Mouse (Mus musculus): Measurements from ENCODE around the gene Cdk19. TPM values are rescaled to one million over a fixed set of nuclear protein-coding genes. Genes with fewer than 3 reads are reported as not detected.

The Cdk19 gene
- polyA plus RNA-seq, 1 experiment = not detected

DNA sequence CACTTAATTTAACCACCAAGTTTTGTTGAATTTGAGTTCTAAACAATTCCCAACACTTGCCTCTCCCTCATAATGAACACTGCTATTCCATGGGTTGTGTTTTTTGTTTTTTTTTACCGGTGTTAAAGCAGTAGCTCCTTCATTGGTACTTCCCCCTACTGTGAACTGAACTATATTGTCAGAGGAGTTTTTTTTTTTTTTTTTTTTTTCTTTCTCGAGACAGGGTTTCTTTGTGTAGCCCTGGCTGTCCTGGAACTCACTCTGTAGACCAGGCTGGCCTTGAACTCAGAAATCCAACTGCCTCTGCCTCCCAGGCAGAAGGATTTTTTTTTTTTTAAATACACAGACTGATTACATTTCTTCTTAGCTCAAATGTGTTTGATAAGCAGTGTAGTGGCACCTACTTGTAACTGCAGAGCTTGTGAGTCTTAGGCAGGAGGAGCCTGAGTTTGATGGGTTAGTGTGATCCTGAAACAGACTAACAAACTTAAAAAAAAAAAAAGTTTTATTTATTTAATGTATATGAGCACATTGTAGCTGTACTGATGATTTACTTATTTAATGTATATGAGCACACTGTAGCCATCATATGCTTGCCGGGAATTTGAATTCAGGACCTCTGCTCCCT is 7.5 kb downstream of the Cdk19 start:
- Histone ChIP-seq H3K27ac (ENCODE audit: insufficient read depth, low read depth, low read length) (no peak overlapping the region), H3K4me1 (ENCODE audit: control insufficient read depth, insufficient read depth, low read length) (no peaks in the 10 kb centered on the region), H3K4me3 (ENCODE audit: insufficient read depth, low read depth, low read length) (no peak overlapping the region)
- 69% methylated on average over 3 of the region's 3 CpGs for whole genome bisulfite sequencing
- TF ChIP-seq POLR2A (IDR thresholded peaks at IDR 0.05; ENCODE audit: insufficient read depth, low read depth, low read length) (no peak), CTCF (IDR thresholded peaks at IDR 0.05; ENCODE audit: insufficient read depth, low read depth, low read length) (no peak)

GRCm38 (mm10) chr10:40347461-40347954 is 8.1 kb downstream of the Cdk19 start:
- H3K4me3 ChIP-seq (ENCODE audit: insufficient read depth, low read depth, low read length) = no peak overlapping the region
- H3K4me1 ChIP-seq (ENCODE audit: control insufficient read depth, insufficient read depth, low read length) = no peaks in the 10 kb centered on the region
- WGBS = 59% methylated on average over 9 of the region's 9 CpGs
- no peak overlapping the region for H3K27ac ChIP-seq (ENCODE audit: insufficient read depth, low read depth, low read length)
- TF ChIP-seq CTCF (IDR thresholded peaks at IDR 0.05; ENCODE audit: insufficient read depth, low read depth, low read length) (no peak), POLR2A (IDR thresholded peaks at IDR 0.05; ENCODE audit: insufficient read depth, low read depth, low read length) (no peak)

DNA sequence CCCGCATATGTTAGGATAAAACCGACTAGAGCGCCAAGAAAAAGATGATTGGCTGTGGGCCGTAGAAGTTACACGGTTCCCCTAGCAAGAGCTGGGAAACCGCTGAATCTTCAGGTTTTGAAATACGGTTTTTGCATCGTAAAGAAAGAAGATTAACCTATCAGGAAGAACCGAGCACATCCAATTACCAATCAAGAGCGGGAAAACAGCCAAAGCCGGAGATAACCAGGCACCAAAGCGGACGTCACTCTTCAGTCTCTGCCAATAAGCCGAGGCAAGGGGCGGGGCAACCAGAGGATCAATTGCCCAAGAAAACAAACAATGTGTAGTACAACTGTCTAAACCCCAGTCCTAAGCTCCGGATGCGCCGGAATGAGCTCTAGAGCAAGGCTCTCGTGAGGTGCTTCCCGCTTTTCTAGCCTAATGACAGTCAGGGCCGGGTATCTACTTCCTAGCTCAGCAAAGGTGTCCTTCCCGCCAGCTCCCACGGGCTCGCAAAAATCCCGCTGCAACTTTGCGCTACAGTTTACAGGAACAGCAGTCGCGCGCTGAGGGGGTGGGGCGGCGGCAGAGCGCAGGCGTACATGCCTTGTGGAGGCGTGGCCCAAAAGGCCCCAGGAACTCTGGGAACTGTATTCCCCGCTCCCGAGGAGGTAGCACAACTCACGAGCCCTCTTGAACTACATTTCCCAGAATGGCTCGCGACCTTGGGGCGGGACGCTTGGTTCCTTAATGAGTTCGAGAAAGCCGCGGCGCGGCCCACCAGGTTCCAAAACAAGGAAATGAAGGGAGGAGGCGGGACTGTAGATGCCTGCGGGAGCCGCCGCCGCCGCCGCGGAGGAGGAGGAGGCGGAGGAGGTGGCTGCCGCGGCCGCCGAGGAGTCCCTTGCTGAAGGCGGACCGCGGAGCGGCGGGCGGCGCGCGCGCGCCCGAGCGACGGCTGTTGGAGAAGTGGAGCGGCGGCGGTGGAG is 9.5 kb downstream of the Cdk19 start:
- Histone ChIP-seq H3K4me3 (ENCODE audit: insufficient read depth, low read depth, low read length) (peak overlapping the region; percentile 94), H3K27ac (ENCODE audit: insufficient read depth, low read depth, low read length) (peak overlapping the region; percentile 87), H3K4me1 (ENCODE audit: control insufficient read depth, insufficient read depth, low read length) (no peaks in the 10 kb centered on the region)
- TF ChIP-seq CTCF (IDR thresholded peaks at IDR 0.05; ENCODE audit: insufficient read depth, low read depth, low read length) = no peak
- TF ChIP-seq POLR2A (IDR thresholded peaks at IDR 0.05; ENCODE audit: insufficient read depth, low read depth, low read length) = peak; percentile 58
- WGBS = under 1% methylated on average over 71 of the region's 76 CpGs

- WGBS = under 1% methylated on average over 62 of the region's 62 CpGs
- peak overlapping the region; percentile 94 for H3K4me3 ChIP-seq (ENCODE audit: insufficient read depth, low read depth, low read length)
- no peaks in the 10 kb centered on the region for H3K4me1 ChIP-seq (ENCODE audit: control insufficient read depth, insufficient read depth, low read length)
- TF ChIP-seq POLR2A (IDR thresholded peaks at IDR 0.05; ENCODE audit: insufficient read depth, low read depth, low read length) (no peak), CTCF (IDR thresholded peaks at IDR 0.05; ENCODE audit: insufficient read depth, low read depth, low read length) (peak; percentile 34; the same call in 1 of the 2 replicates)
- peak overlapping the region; percentile 29 for H3K27ac ChIP-seq (ENCODE audit: insufficient read depth, low read depth, low read length)
These were observed 10.3 kb downstream of the Cdk19 start for GRCm38 (mm10) chr10:40349631-40350177.

DNA sequence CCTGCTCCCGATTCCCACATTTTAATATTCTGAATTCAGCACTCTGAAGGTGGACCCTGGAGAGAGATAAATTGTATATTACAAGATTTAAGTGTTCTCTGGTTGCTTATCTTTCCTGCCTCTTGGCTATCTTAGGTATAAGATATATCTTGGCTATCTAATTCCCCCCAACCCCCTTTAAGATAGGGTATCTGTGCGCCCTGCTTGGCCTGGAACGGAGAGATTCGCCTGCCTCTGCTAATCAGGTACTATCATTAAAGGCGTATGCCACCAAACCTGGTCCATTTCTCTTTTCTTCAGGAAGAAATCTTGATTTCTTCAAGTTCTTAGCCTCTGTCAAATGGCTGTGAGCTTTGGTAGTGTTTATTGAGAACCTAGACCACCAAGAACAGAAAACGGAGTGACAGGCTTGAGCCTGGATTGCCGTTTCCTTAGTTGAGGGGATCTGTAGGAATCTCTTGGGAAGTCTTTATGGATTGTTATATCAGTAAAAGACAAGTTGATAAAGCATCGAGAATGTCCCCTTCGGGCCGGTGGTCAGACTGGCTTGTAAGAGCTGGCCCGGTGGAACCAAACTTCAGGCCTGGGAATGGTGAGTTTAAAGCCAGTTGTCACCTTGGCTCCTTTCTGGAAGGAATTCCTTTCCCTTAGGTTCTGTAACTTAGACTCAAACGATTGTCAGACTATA is 11.0 kb downstream of the Cdk19 start:
- 50% methylated on average over 12 of the region's 12 CpGs for WGBS
- Histone ChIP-seq H3K4me3 (ENCODE audit: insufficient read depth, low read depth, low read length) (peak overlapping the region; percentile 94), H3K27ac (ENCODE audit: insufficient read depth, low read depth, low read length) (peak overlapping the region; percentile 29; the same call in 1 of the 2 replicates), H3K4me1 (ENCODE audit: control insufficient read depth, insufficient read depth, low read length) (no peaks in the 10 kb centered on the region)
- TF ChIP-seq POLR2A (IDR thresholded peaks at IDR 0.05; ENCODE audit: insufficient read depth, low read depth, low read length) (no peak), CTCF (IDR thresholded peaks at IDR 0.05; ENCODE audit: insufficient read depth, low read depth, low read length) (no peak)

GRCm38 (mm10) chr10:40351156-40351555 is 11.8 kb downstream of the Cdk19 start:
- WGBS = 36% methylated on average over 4 of the region's 4 CpGs
- Histone ChIP-seq H3K4me3 (ENCODE audit: insufficient read depth, low read depth, low read length) (no peak overlapping the region), H3K4me1 (ENCODE audit: control insufficient read depth, insufficient read depth, low read length) (no peaks in the 10 kb centered on the region), H3K27ac (ENCODE audit: insufficient read depth, low read depth, low read length) (no peak overlapping the region; the same call in 1 of the 2 replicates)
- no peak for TF ChIP-seq CTCF (IDR thresholded peaks at IDR 0.05; ENCODE audit: insufficient read depth, low read depth, low read length)
- TF ChIP-seq POLR2A (IDR thresholded peaks at IDR 0.05; ENCODE audit: insufficient read depth, low read depth, low read length) = no peak

DNA sequence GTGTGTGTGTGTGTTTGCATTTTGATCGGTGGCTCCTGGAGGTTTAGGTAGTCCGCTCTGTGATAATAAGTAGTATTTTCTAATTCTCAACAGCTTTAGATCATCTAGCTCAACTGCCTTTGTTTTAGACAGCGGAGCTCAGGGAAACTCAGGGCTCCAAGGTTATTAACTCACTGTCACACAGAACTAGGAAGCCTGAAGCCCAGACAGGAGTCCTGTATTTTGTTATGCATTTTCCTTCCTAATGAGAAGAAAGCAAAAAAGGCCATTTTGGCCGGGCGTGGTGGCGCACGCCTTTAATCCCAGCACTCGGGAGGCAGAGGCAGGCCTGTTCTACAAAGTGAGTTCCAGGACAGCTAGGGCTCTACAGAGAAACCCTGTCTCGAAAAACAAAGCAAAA is 14.7 kb downstream of the Cdk19 start:
- WGBS = 90% methylated on average over 9 of the region's 9 CpGs
- Histone ChIP-seq H3K4me3 (ENCODE audit: insufficient read depth, low read depth, low read length) (no peak overlapping the region), H3K4me1 (ENCODE audit: control insufficient read depth, insufficient read depth, low read length) (no peaks in the 10 kb centered on the region), H3K27ac (ENCODE audit: insufficient read depth, low read depth, low read length) (no peak overlapping the region)
- TF ChIP-seq CTCF (IDR thresholded peaks at IDR 0.05; ENCODE audit: insufficient read depth, low read depth, low read length) (no peak), POLR2A (IDR thresholded peaks at IDR 0.05; ENCODE audit: insufficient read depth, low read depth, low read length) (no peak)

GRCm38 (mm10) chr10:40354556-40354955 is 15.2 kb downstream of the Cdk19 start:
- Histone ChIP-seq H3K4me3 (ENCODE audit: insufficient read depth, low read depth, low read length) (no peak overlapping the region), H3K4me1 (ENCODE audit: control insufficient read depth, insufficient read depth, low read length) (no peaks in the 10 kb centered on the region), H3K27ac (ENCODE audit: insufficient read depth, low read depth, low read length) (no peak overlapping the region)
- 72% methylated on average over 1 of the region's 1 CpGs for WGBS
- TF ChIP-seq POLR2A (IDR thresholded peaks at IDR 0.05; ENCODE audit: insufficient read depth, low read depth, low read length) (no peak), CTCF (IDR thresholded peaks at IDR 0.05; ENCODE audit: insufficient read depth, low read depth, low read length) (no peak)
